Mouse (Mus musculus): ENCODE data around the gene AY761185.

GRCm38 (mm10) chr8:20921971-20922370 lies 22.5 kb downstream of the AY761185 start, which contains the start of gene Gm6040:
- no peak for TF ChIP-seq CTCF (conservative IDR thresholded peaks at IDR 0.05; ENCODE audit: low read length)
- no peak for TF ChIP-seq POU5F1 (IDR thresholded peaks at IDR 0.05; ENCODE audit: borderline replicate concordance, low read length)

Measured in E14TG2a.4 (cell line).